24 mouse cellular contexts compared by ENCODE assay signal in genomic region chr10:12433161-12433560, GRCm38 (mm10).
DNase-seq lines count a peak whose midpoint lies in the region; ATAC-seq and TF ChIP-seq lines count a peak whose summit lies in the region.
"Had no signal": no experiment of that assay in that cellular context is flagged by ENCODE, and none has a peak within 500 bp of the region (broad histone marks: within the 10 kb centered on the region; RNA-seq: fewer than 3 reads in every experiment).

No protein-coding gene starts in this region.

- no peak overlapping the region for H3K9ac ChIP-seq in forebrain, embryonic 13.5 days
- H3K9ac ChIP-seq in forebrain, embryonic 12.5 days, result no peak overlapping the region
- H3K9ac ChIP-seq in forebrain, embryonic 16.5 days (replicated peaks; ENCODE audit: low read depth, low read length), result no peak overlapping the region
- H3K9ac ChIP-seq: embryonic facial prominence, embryonic 13.5 days; embryonic facial prominence, embryonic 15.5 days had no signal

- no peaks in the 10 kb centered on the region for H3K9me3 ChIP-seq in forebrain, embryonic 13.5 days (replicated peaks)
- no peaks in the 10 kb centered on the region for H3K9me3 ChIP-seq in forebrain, embryonic 12.5 days
- no peaks in the 10 kb centered on the region for H3K9me3 ChIP-seq in forebrain, embryonic 16.5 days (ENCODE audit: control insufficient read depth, low read length)
- no peaks in the 10 kb centered on the region for H3K9me3 ChIP-seq in forebrain, embryonic 10.5 days
- H3K9me3 ChIP-seq: embryonic facial prominence, embryonic 13.5 days; embryonic facial prominence, embryonic 15.5 days; G1E had no signal

- no peaks in the 10 kb centered on the region for H3K4me1 ChIP-seq in forebrain, embryonic 13.5 days
- H3K4me1 ChIP-seq in forebrain, embryonic 12.5 days, result no peaks in the 10 kb centered on the region
- no peaks in the 10 kb centered on the region for H3K4me1 ChIP-seq in forebrain, embryonic 16.5 days (replicated peaks; ENCODE audit: control insufficient read depth, insufficient read depth, low read length)
- H3K4me1 ChIP-seq in forebrain, embryonic 10.5 days, result no peaks in the 10 kb centered on the region
- H3K4me1 ChIP-seq: embryonic facial prominence, embryonic 13.5 days; embryonic facial prominence, embryonic 15.5 days had no signal

- no peak for DNase-seq in forebrain, embryonic 10.5 days (ENCODE audit: extremely low spot score, low spot score)
- DNase-seq in brain, embryonic 14.5 days (ENCODE audit: low read depth), result peak; percentile 39
- DNase-seq: adrenal gland, adult 8-10 months; adrenal gland, postnatal 14 days; adrenal gland, postnatal 36 days; B cell, adult 2 months; cerebellum, adult 11 months; cerebellum, adult 18-20 months; cerebellum, adult 8-10 months; cerebellum, adult 9-11 months; cerebellum, postnatal 14 days; cerebellum, postnatal 36 days; embryo, embryonic 11 days had no signal

- no peak overlapping the region for H3K27ac ChIP-seq in forebrain, embryonic 13.5 days
- no peak overlapping the region for H3K27ac ChIP-seq in forebrain, embryonic 12.5 days
- no peak overlapping the region for H3K27ac ChIP-seq in forebrain, embryonic 16.5 days (ENCODE audit: low read length)
- H3K27ac ChIP-seq in forebrain, embryonic 10.5 days, result no peak overlapping the region
- H3K27ac ChIP-seq: embryonic facial prominence, embryonic 13.5 days; embryonic facial prominence, embryonic 15.5 days had no signal

- TF ChIP-seq CTCF in brain, embryonic 14.5 days (IDR thresholded peaks at IDR 0.05; ENCODE audit: borderline replicate concordance, extremely low read depth, insufficient read depth, insufficient read length), result no peak

- 53% methylated on average over 2 of the region's 2 CpGs for WGBS in forebrain, embryonic 13.5 days
- WGBS in forebrain, embryonic 12.5 days, result 64% methylated on average over 2 of the region's 2 CpGs
- WGBS in forebrain, embryonic 16.5 days, result 51% methylated on average over 2 of the region's 2 CpGs
- 78% methylated on average over 2 of the region's 2 CpGs for WGBS in forebrain, embryonic 10.5 days

- H3K27me3 ChIP-seq in forebrain, embryonic 13.5 days, result no peaks in the 10 kb centered on the region
- H3K27me3 ChIP-seq in forebrain, embryonic 12.5 days, result no peaks in the 10 kb centered on the region
- no peaks in the 10 kb centered on the region for H3K27me3 ChIP-seq in forebrain, embryonic 16.5 days (replicated peaks; ENCODE audit: control insufficient read depth, insufficient read depth, low read length)
- H3K27me3 ChIP-seq in forebrain, embryonic 10.5 days (ENCODE audit: poor library complexity, severe bottlenecking), result no peaks in the 10 kb centered on the region
- H3K27me3 ChIP-seq: CH12.LX; embryonic facial prominence, embryonic 13.5 days; embryonic facial prominence, embryonic 15.5 days; Patski had no signal

- TF ChIP-seq POLR2A in brain, embryonic 14.5 days (IDR thresholded peaks at IDR 0.05; ENCODE audit: borderline replicate concordance, extremely low read depth, insufficient read depth, insufficient read length, poor library complexity, severe bottlenecking), result no peak

- no peaks in the 10 kb centered on the region for H3K36me3 ChIP-seq in forebrain, embryonic 13.5 days (ENCODE audit: poor library complexity, severe bottlenecking)
- no peaks in the 10 kb centered on the region for H3K36me3 ChIP-seq in forebrain, embryonic 12.5 days (replicated peaks)
- H3K36me3 ChIP-seq in forebrain, embryonic 16.5 days (ENCODE audit: control insufficient read depth, insufficient read depth), result no peaks in the 10 kb centered on the region
- no peaks in the 10 kb centered on the region for H3K36me3 ChIP-seq in forebrain, embryonic 10.5 days (replicated peaks)
- H3K36me3 ChIP-seq: embryonic facial prominence, embryonic 15.5 days had no signal

- H3K4me3 ChIP-seq in forebrain, embryonic 13.5 days, result no peak overlapping the region
- H3K4me3 ChIP-seq in forebrain, embryonic 12.5 days (replicated peaks), result no peak overlapping the region
- H3K4me3 ChIP-seq in forebrain, embryonic 16.5 days (replicated peaks; ENCODE audit: low read length), result no peak overlapping the region
- H3K4me3 ChIP-seq in forebrain, embryonic 10.5 days, result no peak overlapping the region
- H3K4me3 ChIP-seq: embryonic facial prominence, embryonic 13.5 days; embryonic facial prominence, embryonic 15.5 days; erythroblast, embryonic 14.5 days had no signal

- no peak overlapping the region for H3K4me2 ChIP-seq in forebrain, embryonic 13.5 days
- no peak overlapping the region for H3K4me2 ChIP-seq in forebrain, embryonic 12.5 days
- no peak overlapping the region for H3K4me2 ChIP-seq in forebrain, embryonic 16.5 days (ENCODE audit: low read length)
- H3K4me2 ChIP-seq: embryonic facial prominence, embryonic 13.5 days; embryonic facial prominence, embryonic 15.5 days had no signal

- 0 out of 2 replicates have a peak, but pooled peaks have one; percentile 48 for ATAC-seq in forebrain, embryonic 13.5 days
- no peak for ATAC-seq in forebrain, embryonic 12.5 days (ENCODE audit: low FRiP score)
- peak; percentile 78 for ATAC-seq in forebrain, embryonic 16.5 days
- ATAC-seq: activated CD4-positive, CD25-positive, alpha-beta regulatory T cell, adult 4 months; CD4-positive, CD25-positive, alpha-beta regulatory T cell, adult 4 months; Patski had no signal
